Comparison of ENCODE assay signal across 18 mouse cellular contexts in genomic region chr12:98524331-98525311, GRCm38 (mm10). TPM values are rescaled to one million over a fixed set of nuclear protein-coding genes. Genes with fewer than 3 reads are reported as not detected.
A peak's percentile ranks its signal among the peaks of the same experiment; 100 is the strongest.
DNase-seq lines count a peak whose midpoint lies in the region; ATAC-seq and TF ChIP-seq lines count a peak whose summit lies in the region.
"Had no signal": no experiment of that assay in that cellular context is flagged by ENCODE, and none has a peak within 500 bp of the region (broad histone marks: within the 10 kb centered on the region; RNA-seq: fewer than 3 reads in every experiment).

No protein-coding gene starts in this region.

- ATAC-seq in liver, embryonic 12.5 days = no peak
- no peak for ATAC-seq in hindbrain, embryonic 15.5 days (ENCODE audit: low FRiP score, low read depth)
- ATAC-seq in neural tube, embryonic 14.5 days (ENCODE audit: low read depth) = no peak
- ATAC-seq: inflammation-experienced regulatory T-cells, adult 6 months had no signal

- no peak for TF ChIP-seq POLR2A in liver, adult 2 months (IDR thresholded peaks at IDR 0.05; ENCODE audit: extremely low read depth, insufficient read depth, low read length)

- H3K36me3 ChIP-seq in liver, adult 2 months (ENCODE audit: control insufficient read depth, insufficient read depth, low read length) = no peaks in the 10 kb centered on the region
- no peaks in the 10 kb centered on the region for H3K36me3 ChIP-seq in liver, embryonic 12.5 days
- H3K36me3 ChIP-seq in forebrain, embryonic 10.5 days (replicated peaks) = peaks cover 32% of the 10 kb centered on the region
- peaks cover 13% of the 10 kb centered on the region for H3K36me3 ChIP-seq in hindbrain, embryonic 15.5 days
- no peaks in the 10 kb centered on the region; the same call in 1 of the 2 replicates for H3K36me3 ChIP-seq in neural tube, embryonic 14.5 days (ENCODE audit: control insufficient read depth, insufficient read depth, low read length)
- H3K36me3 ChIP-seq: embryonic facial prominence, embryonic 15.5 days; heart, embryonic 12.5 days; liver, embryonic 13.5 days had no signal

- no peak for TF ChIP-seq CTCF in liver, adult 2 months (IDR thresholded peaks at IDR 0.05; ENCODE audit: low read depth, low read length)

- H3K9ac ChIP-seq in liver, adult 2 months (ENCODE audit: low read depth, low read length) = peak overlapping the region; percentile 61
- no peak overlapping the region for H3K9ac ChIP-seq in liver, embryonic 12.5 days
- H3K9ac ChIP-seq in hindbrain, embryonic 15.5 days = no peak overlapping the region
- H3K9ac ChIP-seq in neural tube, embryonic 14.5 days (replicated peaks; ENCODE audit: low read depth, low read length) = no peak overlapping the region
- H3K9ac ChIP-seq: embryonic facial prominence, embryonic 15.5 days; heart, embryonic 12.5 days; liver, embryonic 13.5 days had no signal

- H3K79me2 ChIP-seq in liver, adult 2 months (ENCODE audit: control insufficient read depth, insufficient read depth, low read length) = no peaks in the 10 kb centered on the region

- peak overlapping the region; percentile 85 for H3K27ac ChIP-seq in liver, adult 2 months (replicated peaks; ENCODE audit: insufficient read depth, low read depth, low read length)
- H3K27ac ChIP-seq in liver, embryonic 12.5 days = no peak overlapping the region
- H3K27ac ChIP-seq in forebrain, embryonic 10.5 days = peak overlapping the region; percentile 64; the same call in 1 of the 2 replicates
- peak overlapping the region; percentile 69 for H3K27ac ChIP-seq in hindbrain, embryonic 15.5 days (replicated peaks)
- H3K27ac ChIP-seq in neural tube, embryonic 14.5 days (ENCODE audit: low read depth, low read length) = peak overlapping the region; percentile 12; the same call in 1 of the 2 replicates
- H3K27ac ChIP-seq: embryonic facial prominence, embryonic 15.5 days; liver, embryonic 13.5 days; stomach, postnatal 0 days had no signal

- H3K9me3 ChIP-seq in liver, embryonic 12.5 days (replicated peaks) = 0 out of 2 replicates have a peak, but pooled peaks cover 3% of the 10 kb centered on the region
- H3K9me3 ChIP-seq in forebrain, embryonic 10.5 days = peaks cover 19% of the 10 kb centered on the region; the same call in 1 of the 2 replicates
- H3K9me3 ChIP-seq in hindbrain, embryonic 15.5 days = no peaks in the 10 kb centered on the region
- H3K9me3 ChIP-seq in neural tube, embryonic 14.5 days (ENCODE audit: control insufficient read depth, low read length) = no peaks in the 10 kb centered on the region
- H3K9me3 ChIP-seq: embryonic facial prominence, embryonic 15.5 days; heart, embryonic 12.5 days; liver, embryonic 13.5 days had no signal

- H3K4me1 ChIP-seq in liver, adult 2 months (ENCODE audit: control insufficient read depth, insufficient read depth, low read length) = peaks cover 14% of the 10 kb centered on the region
- H3K4me1 ChIP-seq in liver, embryonic 12.5 days = no peaks in the 10 kb centered on the region
- peaks cover 23% of the 10 kb centered on the region for H3K4me1 ChIP-seq in forebrain, embryonic 10.5 days
- H3K4me1 ChIP-seq in hindbrain, embryonic 15.5 days (replicated peaks) = peaks cover 31% of the 10 kb centered on the region
- peaks cover 13% of the 10 kb centered on the region; the same call in 1 of the 2 replicates for H3K4me1 ChIP-seq in neural tube, embryonic 14.5 days (ENCODE audit: control insufficient read depth, insufficient read depth, low read length)
- H3K4me1 ChIP-seq: embryonic facial prominence, embryonic 15.5 days; heart, embryonic 12.5 days; liver, embryonic 13.5 days had no signal

- H3K4me2 ChIP-seq in liver, embryonic 12.5 days = no peak overlapping the region
- H3K4me2 ChIP-seq in hindbrain, embryonic 15.5 days = no peak overlapping the region
- H3K4me2 ChIP-seq in neural tube, embryonic 14.5 days (ENCODE audit: low read depth, low read length) = no peak overlapping the region
- H3K4me2 ChIP-seq: embryonic facial prominence, embryonic 15.5 days; heart, embryonic 12.5 days; liver, embryonic 13.5 days had no signal

- WGBS in liver, adult 2 months = 36% methylated on average over 13 of the region's 13 CpGs
- WGBS in liver, embryonic 12.5 days (ENCODE audit: insufficient replicate concordance) = 63% methylated on average over 13 of the region's 13 CpGs
- 77% methylated on average over 13 of the region's 13 CpGs for WGBS in forebrain, embryonic 10.5 days
- 57% methylated on average over 13 of the region's 13 CpGs for WGBS in hindbrain, embryonic 15.5 days
- 73% methylated on average over 13 of the region's 13 CpGs for WGBS in neural tube, embryonic 14.5 days

- H3K4me3 ChIP-seq in liver, adult 2 months (ENCODE audit: insufficient read depth, low read depth, low read length) = peak overlapping the region; percentile 43; the same call in 1 of the 2 replicates
- no peak overlapping the region for H3K4me3 ChIP-seq in liver, embryonic 12.5 days
- H3K4me3 ChIP-seq in forebrain, embryonic 10.5 days = no peak overlapping the region
- no peak overlapping the region for H3K4me3 ChIP-seq in hindbrain, embryonic 15.5 days
- no peak overlapping the region for H3K4me3 ChIP-seq in neural tube, embryonic 14.5 days (ENCODE audit: low read depth, low read length)
- H3K4me3 ChIP-seq: embryonic facial prominence, embryonic 15.5 days; heart, embryonic 12.5 days; liver, embryonic 13.5 days had no signal

- peak; percentile 92 for DNase-seq in liver, adult 2 months (ENCODE audit: extremely low read depth, low read depth, low spot score)
- no peak for DNase-seq in forebrain, embryonic 10.5 days (ENCODE audit: extremely low spot score, low spot score)
- no peak for DNase-seq in embryo, embryonic 10.5 days (ENCODE audit: low spot score)
- no peak for DNase-seq in gastrocnemius, postnatal 25 days
- no peak for DNase-seq in layer of hippocampus, adult 9-11 months
- DNase-seq: cerebellum, postnatal 36 days; kidney, postnatal 10 days; liver, embryonic 13.5 days; lung, postnatal 4 days; right cerebral cortex, postnatal 14 days had no signal

- H3K27me3 ChIP-seq in liver, adult 2 months (ENCODE audit: control insufficient read depth, insufficient read depth, low read length) = no peaks in the 10 kb centered on the region
- H3K27me3 ChIP-seq in liver, embryonic 12.5 days (replicated peaks) = no peaks in the 10 kb centered on the region
- H3K27me3 ChIP-seq in forebrain, embryonic 10.5 days (ENCODE audit: poor library complexity, severe bottlenecking) = no peaks in the 10 kb centered on the region
- no peaks in the 10 kb centered on the region for H3K27me3 ChIP-seq in hindbrain, embryonic 15.5 days
- no peaks in the 10 kb centered on the region for H3K27me3 ChIP-seq in neural tube, embryonic 14.5 days (ENCODE audit: control insufficient read depth, insufficient read depth, low read length)
- H3K27me3 ChIP-seq: embryonic facial prominence, embryonic 15.5 days; heart, embryonic 12.5 days; liver, embryonic 13.5 days had no signal

RNA-seq across cellular contexts. Expression of gene Kcnk10, which starts 53.5 kb away (rescaled TPM):
- 1.1 and 1.2 TPM in 2 replicates for total RNA-seq in liver, adult 2 months (2014; rRNA removed)
- polyA plus RNA-seq in liver, adult 2 months (2012; rRNA removed) = 0.49 and 0.65 TPM in 2 replicates
- not detected in 2 replicates for polyA plus RNA-seq in liver, embryonic 12.5 days (2016; fragmentation: Nextera tagmentation; extraction: Ambion mirVana)
- 15.8 and 18.6 TPM in 2 replicates for polyA plus RNA-seq in forebrain, embryonic 10.5 days (2016; fragmentation: Nextera tagmentation; extraction: Ambion mirVana)
- polyA plus RNA-seq in hindbrain, embryonic 15.5 days (2015; fragmentation: Nextera tagmentation; extraction: Ambion mirVana) = 34.8 and 37.2 TPM in 2 replicates
- polyA plus RNA-seq in neural tube, embryonic 14.5 days (2014; fragmentation: Nextera tagmentation; extraction: Ambion mirVana) = 40.1 and 50.5 TPM in 2 replicates
- total RNA-seq in gastrocnemius, postnatal 25 days (2021) = not detected
- total RNA-seq: gastrocnemius, adult 18-20 months had no signal
- polyA plus RNA-seq: inflammation-experienced regulatory T-cells, adult 6 months; liver, embryonic 13.5 days had no signal

Comparison
In these comparisons a context has a peak if more than half of its experiments do, and no peak if none do; other contexts are left out.
1. RNA of gene Kcnk10, which starts 53.5 kb away (polyA plus RNA-seq): 40.1 to 50.5 TPM in neural tube, embryonic 14.5 days, 34.8 to 37.2 TPM in hindbrain, embryonic 15.5 days and 15.8 to 18.6 TPM in forebrain, embryonic 10.5 days; 0.49 to 0.65 TPM in liver, adult 2 months and not detected in liver, embryonic 12.5 days; every median in the first group is over 10 times any median in the second.